Mouse (Mus musculus): ENCODE results near the gene D1Pas1.

D1Pas1 gene

GRCm38 (mm10) chr1:186967201-186967812 lies at the start of gene D1Pas1:
D1Pas1 (plus strand) TSS chr1:186967416.
- no peak for DNase-seq (ENCODE audit: low spot score in 2 of 2)

DNA sequence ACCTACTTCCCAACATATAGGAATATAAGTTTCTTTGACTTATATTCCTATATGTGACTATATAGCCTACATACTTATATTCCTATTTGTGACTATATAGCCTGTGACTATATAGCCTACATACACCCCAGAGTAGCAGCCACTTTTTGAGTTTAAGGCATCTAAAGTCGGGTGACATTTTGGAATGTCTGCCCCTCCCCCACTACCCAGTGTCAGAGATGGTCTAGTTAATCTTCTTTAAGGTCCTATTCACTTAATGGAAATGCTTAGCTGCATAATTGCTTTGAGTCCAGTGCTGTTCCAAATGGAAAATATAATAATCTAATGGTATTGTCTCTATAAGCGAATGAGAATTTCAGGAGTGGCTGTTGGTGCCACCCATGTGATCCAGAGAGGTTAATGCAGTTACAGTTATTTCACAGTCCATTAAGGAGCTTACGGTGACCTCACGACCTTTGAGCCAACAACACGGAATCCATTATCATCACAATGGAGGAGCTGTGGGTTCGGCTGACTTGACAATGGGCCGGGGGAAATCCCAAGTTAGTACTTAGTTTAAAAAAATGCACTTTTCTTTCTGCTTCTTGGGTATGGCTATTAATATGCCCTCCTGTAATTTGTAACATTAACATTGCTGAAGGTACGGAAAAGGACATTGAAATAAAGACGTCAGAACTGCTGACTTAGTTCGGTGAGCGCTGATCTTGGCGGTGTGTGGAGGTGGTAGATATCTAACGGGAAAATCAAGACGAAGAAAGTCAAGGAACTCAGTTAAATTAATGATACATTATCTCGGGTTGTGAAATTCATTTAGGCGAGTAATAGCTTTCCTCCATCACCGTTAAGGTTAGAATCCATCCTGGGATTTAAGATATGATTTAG lies 44.5 kb upstream of the D1Pas1 start:
- no peak for DNase-seq (ENCODE audit: low spot score in 2 of 2)

DNA sequence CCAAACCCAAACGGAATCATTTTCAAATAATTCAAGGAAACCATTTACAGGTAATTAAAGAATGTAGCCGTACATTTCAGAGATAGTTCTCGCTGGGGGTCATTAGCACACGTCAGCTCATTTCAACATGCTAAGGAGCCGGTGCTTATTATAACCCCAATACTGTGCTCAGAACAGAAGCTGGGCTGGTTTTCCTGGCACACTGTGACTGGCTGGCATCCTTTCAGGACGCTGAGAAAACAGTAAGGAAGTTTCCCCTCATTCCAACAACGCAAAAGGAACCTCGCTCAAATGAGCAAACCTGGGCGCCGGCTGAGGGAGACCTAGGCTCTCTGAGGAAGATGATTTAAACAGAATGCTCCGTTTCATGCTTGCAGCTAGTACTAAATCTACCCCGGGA lies 43.2 kb upstream of the D1Pas1 start:
- DNase-seq (ENCODE audit: low spot score in 2 of 2): peak; percentile 40 to 42

- DNase-seq (ENCODE audit: low spot score in 2 of 2): peak; percentile 46 to 49
Observed at GRCm38 (mm10) chr1:186925411-186925810, 41.8 kb upstream of the D1Pas1 start.

- DNase-seq (ENCODE audit: low spot score in 2 of 2): no peak
Observed at GRCm38 (mm10) chr1:186926316-186926949, 40.8 kb upstream of the D1Pas1 start.

- DNase-seq (ENCODE audit: low spot score in 2 of 2): no peak
Observed at GRCm38 (mm10) chr1:186926950-186927316, 40.3 kb upstream of the D1Pas1 start.

DNA sequence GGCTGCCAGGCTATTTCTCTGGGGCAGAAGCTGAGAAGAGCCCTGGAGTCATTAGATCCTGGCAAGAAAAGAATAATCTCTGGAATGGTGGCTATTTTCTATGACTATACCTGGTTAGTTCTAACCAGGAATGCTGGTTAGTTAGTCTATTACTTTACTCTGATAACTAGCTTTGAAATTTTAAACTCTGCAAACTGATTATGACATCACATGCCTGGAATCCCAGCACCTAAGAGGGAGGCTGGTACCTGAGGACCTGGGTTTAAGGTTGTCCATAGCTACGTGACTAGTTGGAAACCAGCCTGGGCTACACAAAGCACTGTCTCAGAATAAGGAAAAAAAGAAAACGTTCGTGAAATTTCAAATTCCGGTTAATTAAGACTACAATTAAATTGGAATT lies 39.7 kb upstream of the D1Pas1 start:
- DNase-seq (ENCODE audit: low spot score in 2 of 2): no peak

GRCm38 (mm10) chr1:186930160-186930887 lies 36.9 kb upstream of the D1Pas1 start:
- no peak for DNase-seq (ENCODE audit: low spot score in 2 of 2)

GRCm38 (mm10) chr1:186930888-186931233 lies 36.4 kb upstream of the D1Pas1 start:
- no peak for DNase-seq (ENCODE audit: low spot score in 2 of 2)

- no peak for DNase-seq (ENCODE audit: low spot score in 2 of 2)
Observed at GRCm38 (mm10) chr1:186934205-186934604, 33.0 kb upstream of the D1Pas1 start.

- DNase-seq (ENCODE audit: low spot score in 2 of 2): no peak
Observed at GRCm38 (mm10) chr1:186952381-186952780, 14.8 kb upstream of the D1Pas1 start.

DNA sequence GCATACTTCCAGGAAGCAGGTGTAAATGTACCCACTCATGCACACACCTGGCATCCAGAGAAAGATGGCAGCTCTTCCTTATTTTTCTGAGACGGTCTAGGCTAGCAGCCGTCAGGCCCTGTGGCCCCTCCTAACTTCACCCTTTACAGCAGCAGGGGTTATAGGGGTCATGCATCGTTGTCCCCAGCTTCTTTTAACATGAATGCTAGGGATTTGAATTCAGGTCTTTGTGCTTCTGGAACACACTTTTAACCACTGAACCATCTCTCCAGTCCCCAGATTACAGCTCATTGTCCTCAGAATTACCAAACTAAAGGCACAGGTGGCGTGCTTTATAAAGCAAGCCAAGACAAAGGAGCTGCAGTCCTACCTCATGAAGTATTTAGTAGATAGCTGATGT lies 12.6 kb upstream of the D1Pas1 start:
- DNase-seq (ENCODE audit: low spot score in 2 of 2): no peak

GRCm38 (mm10) chr1:186959380-186959779 lies 7.8 kb upstream of the D1Pas1 start:
- no peak for DNase-seq (ENCODE audit: low spot score in 2 of 2)

DNA sequence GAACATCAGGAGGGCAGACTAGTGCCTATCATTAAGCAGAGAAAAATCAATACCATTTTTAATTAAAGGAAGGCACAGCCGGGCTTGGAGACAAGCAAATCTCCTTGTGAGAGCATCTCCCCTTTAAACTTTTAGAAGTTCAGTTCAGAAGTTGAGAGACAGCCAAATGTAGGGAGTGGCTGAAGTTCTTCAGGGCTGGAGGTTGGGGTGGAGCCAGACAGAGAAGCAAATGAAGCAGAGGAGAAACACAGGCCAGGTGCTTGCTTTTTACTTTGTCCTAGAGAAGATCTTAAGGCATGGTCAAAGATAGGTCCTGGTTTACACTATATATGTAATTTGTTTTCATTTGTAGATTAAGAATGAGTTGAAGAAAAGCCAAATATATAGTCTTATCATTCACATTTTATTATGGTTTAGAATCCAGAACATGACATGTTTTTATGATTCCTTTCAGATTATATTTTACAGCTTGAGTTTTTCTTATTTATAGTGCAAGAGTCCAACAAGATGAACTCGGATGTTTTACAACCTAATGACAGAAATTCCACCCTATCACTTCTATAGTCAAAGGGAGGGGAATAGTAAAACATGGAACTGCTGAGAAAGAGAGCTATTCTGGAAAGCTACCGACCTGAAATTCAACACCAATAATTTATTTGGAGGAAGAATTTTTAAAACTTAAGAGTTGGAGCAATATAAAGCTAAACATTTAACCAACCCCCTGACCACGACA lies 2.9 kb upstream of the D1Pas1 start:
- DNase-seq (ENCODE audit: low spot score in 2 of 2): no peak

GRCm38 (mm10) chr1:186967926-186968325 lies 710 bp downstream of the D1Pas1 start:
- DNase-seq (ENCODE audit: low spot score in 2 of 2): no peak

- no peak for DNase-seq (ENCODE audit: low spot score in 2 of 2)
Observed at GRCm38 (mm10) chr1:186976937-186977540, 9.8 kb downstream of the D1Pas1 start.

GRCm38 (mm10) chr1:186977801-186978200 lies 10.6 kb downstream of the D1Pas1 start:
- DNase-seq (ENCODE audit: low spot score in 2 of 2): no peak

DNA sequence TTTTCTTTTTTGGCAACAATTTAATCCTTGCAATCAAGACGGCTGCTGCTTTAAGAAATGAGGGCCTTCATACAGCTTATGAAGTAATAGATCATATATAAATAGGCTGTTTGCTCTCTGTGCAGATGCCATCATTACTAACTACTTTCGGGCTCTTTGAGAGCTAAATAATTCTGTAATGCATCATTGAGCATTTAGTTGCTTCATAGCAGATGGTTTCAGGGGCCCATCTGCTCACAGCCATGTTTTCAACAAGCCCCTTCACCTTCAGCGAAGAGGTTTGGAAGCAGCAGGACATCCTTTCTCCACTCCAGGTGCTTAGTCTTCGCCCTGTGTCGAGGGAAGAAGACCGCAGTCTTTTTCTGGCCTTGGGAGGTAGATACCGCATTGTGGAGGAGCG lies 12.2 kb downstream of the D1Pas1 start:
- DNase-seq (ENCODE audit: low spot score in 2 of 2): no peak

DNA sequence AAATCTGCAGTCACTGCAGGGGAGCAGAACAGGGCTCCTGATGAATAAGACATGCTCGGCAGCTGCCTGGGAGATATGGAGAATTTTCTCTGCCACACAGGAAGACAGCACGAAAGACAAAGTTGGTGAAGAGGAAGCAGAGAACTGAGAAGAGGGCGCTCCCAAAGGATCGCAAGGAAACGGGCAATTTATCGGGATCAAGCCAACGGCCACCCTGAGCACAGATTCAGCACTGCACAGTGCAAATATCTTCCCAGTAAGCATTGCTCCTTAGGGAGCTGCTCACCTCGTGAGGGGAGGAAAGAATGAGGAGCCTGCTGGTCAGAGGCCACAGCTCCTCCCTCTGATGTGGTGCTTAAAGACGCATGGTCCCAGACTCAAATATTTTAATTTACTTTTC lies 13.3 kb downstream of the D1Pas1 start:
- no peak for DNase-seq (ENCODE audit: low spot score in 2 of 2)

DNA sequence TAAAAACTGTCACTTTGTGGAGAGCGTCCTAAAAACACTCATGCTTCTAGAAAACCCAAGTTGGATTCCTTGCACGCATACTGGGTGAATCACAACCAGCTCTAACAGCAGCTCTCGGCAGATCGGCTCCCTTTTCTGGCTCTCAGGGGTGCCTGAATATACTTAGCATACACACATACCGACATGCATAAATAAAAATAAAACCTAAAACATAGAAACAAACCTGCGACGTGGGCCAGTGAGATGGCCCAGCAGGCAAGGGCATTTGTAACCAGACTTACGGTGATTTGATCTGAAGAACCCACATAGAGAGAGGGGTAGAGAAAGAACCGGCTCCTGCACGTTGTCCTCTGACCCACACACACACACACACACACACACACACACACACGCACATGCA lies 17.9 kb downstream of the D1Pas1 start:
- no peak for DNase-seq (ENCODE audit: low spot score in 2 of 2)

GRCm38 (mm10) chr1:186986086-186986485 lies 18.9 kb downstream of the D1Pas1 start:
- no peak for DNase-seq (ENCODE audit: low spot score in 2 of 2)
